Mouse (Mus musculus) E14TG2a.4 (cell line): ENCODE measurements at regions not wholly inside any gene's neighbourhood (a gene's known extent, or its start where the extent isn't known, plus 50 kb on each side); places are given as distances from the start of the nearest gene placed in this dataset.

Source experiments
- CTCF ChIP-seq: conservative IDR thresholded peaks from 2 replicates; pipeline ENCODE4 v1.5.1; 2014; ENCODE audit warnings: low read length
- NANOG ChIP-seq: IDR thresholded peaks from 2 replicates; pipeline ENCODE4 v1.6.1; 2014; ENCODE audit warnings: borderline replicate concordance, low read length, mixed read lengths

DNA sequence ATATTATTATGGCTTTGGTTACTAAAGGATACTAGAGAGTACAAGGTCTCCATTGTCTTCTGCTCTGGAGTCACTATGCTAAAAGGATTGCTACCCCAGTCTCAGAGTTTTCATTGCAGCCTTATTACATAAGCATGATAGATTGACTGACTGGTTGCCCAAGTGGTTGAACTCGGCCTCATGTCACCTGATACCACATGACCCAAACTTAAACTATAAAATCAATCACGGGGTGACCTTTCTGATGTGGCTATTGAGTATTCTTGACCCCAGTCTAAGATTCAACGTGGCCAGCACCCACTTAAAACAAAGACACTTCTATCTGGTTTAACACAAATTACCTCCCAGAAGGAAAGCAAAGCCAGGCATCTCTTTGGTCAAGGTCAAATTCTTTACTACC lies 100.8 kb downstream of the Gm19935 start:
- TF ChIP-seq CTCF (no peak), NANOG (no peak)
